ENCODE assay signal across 7 mouse cellular contexts in genomic region chr4:62619232-62619964, GRCm38 (mm10). TPM values are rescaled to one million over a fixed set of nuclear protein-coding genes. Genes with fewer than 3 reads are reported as not detected.
DNase-seq lines count a peak whose midpoint lies in the region; ATAC-seq and TF ChIP-seq lines count a peak whose summit lies in the region.

No protein-coding gene starts in this region.

- peak overlapping the region; percentile 69 for H3K9ac ChIP-seq in heart, embryonic 14.5 days (ENCODE audit: low read length)
- H3K9ac ChIP-seq in kidney, embryonic 15.5 days: no peak overlapping the region
- peak overlapping the region; percentile 43; the same call in 1 of the 2 replicates for H3K9ac ChIP-seq in lung, postnatal 0 days (replicated peaks; ENCODE audit: low read depth)

- peak overlapping the region; percentile 39 to 43 for H3K4me3 ChIP-seq in heart, embryonic 14.5 days (ENCODE audit: control insufficient read depth in 1 of 2, insufficient read depth in 1 of 2, low read depth in 1 of 2, low read length in 2 of 2)
- peak overlapping the region; percentile 33 for H3K4me3 ChIP-seq in kidney, embryonic 15.5 days (replicated peaks)
- H3K4me3 ChIP-seq in lung, postnatal 0 days (ENCODE audit: low read depth, low read length): peak overlapping the region; percentile 34

- H3K4me2 ChIP-seq in heart, embryonic 14.5 days (ENCODE audit: low read length): peak overlapping the region; percentile 56
- H3K4me2 ChIP-seq in kidney, embryonic 15.5 days: peak overlapping the region; percentile 0; the same call in 1 of the 2 replicates
- H3K4me2 ChIP-seq in lung, postnatal 0 days (replicated peaks; ENCODE audit: low read depth, low read length): peak overlapping the region; percentile 45

- TF ChIP-seq POLR2A in brain, embryonic 14.5 days (IDR thresholded peaks at IDR 0.05; ENCODE audit: borderline replicate concordance, extremely low read depth, insufficient read depth, insufficient read length, poor library complexity, severe bottlenecking): no peak

- peak; percentile 90 for TF ChIP-seq EP300 in lung, postnatal 0 days (IDR thresholded peaks at IDR 0.05)

- no peaks in the 10 kb centered on the region for H3K36me3 ChIP-seq in heart, embryonic 14.5 days (ENCODE audit: control insufficient read depth, insufficient read depth, low read length)
- H3K36me3 ChIP-seq in kidney, embryonic 15.5 days: no peaks in the 10 kb centered on the region
- no peaks in the 10 kb centered on the region for H3K36me3 ChIP-seq in lung, postnatal 0 days (ENCODE audit: insufficient read depth, low read length)

- peak; percentile 63 for DNase-seq in T-cell, adult 2 months (ENCODE audit: low spot score)
- peak; percentile 85 for DNase-seq in brain, embryonic 14.5 days (ENCODE audit: low read depth)
- DNase-seq in lung, postnatal 0 days (ENCODE audit: low spot score): peak; percentile 73
- DNase-seq in thymus, postnatal 14 days: peak; percentile 42
- DNase-seq in frontal cortex, postnatal 10 days (ENCODE audit: low spot score in 2 of 2): no peak

- TF ChIP-seq CTCF in brain, embryonic 14.5 days (IDR thresholded peaks at IDR 0.05; ENCODE audit: borderline replicate concordance, extremely low read depth, insufficient read depth, insufficient read length): no peak
- 0 out of 2 replicates have a peak, but pooled peaks have one; percentile 19 for TF ChIP-seq CTCF in lung, postnatal 0 days (IDR thresholded peaks at IDR 0.05)

- no peaks in the 10 kb centered on the region for H3K9me3 ChIP-seq in heart, embryonic 14.5 days (ENCODE audit: control insufficient read depth, low read length)
- no peaks in the 10 kb centered on the region for H3K9me3 ChIP-seq in kidney, embryonic 15.5 days (replicated peaks)
- H3K9me3 ChIP-seq in lung, postnatal 0 days (ENCODE audit: low read length): no peaks in the 10 kb centered on the region

- H3K27me3 ChIP-seq in heart, embryonic 14.5 days (ENCODE audit: control insufficient read depth, insufficient read depth, low read length): peaks cover 28% of the 10 kb centered on the region
- H3K27me3 ChIP-seq in kidney, embryonic 15.5 days: 0 out of 2 replicates have a peak, but pooled peaks cover 4% of the 10 kb centered on the region
- no peaks in the 10 kb centered on the region for H3K27me3 ChIP-seq in lung, postnatal 0 days (replicated peaks; ENCODE audit: insufficient read depth, low read length)

- peak; percentile 86 for ATAC-seq in heart, embryonic 14.5 days (ENCODE audit: insufficient number of reproducible peaks, insufficient read depth, low FRiP score, low read depth)
- peak; percentile 69 for ATAC-seq in kidney, embryonic 15.5 days (replicated peaks; ENCODE audit: low FRiP score)
- peak; percentile 94 for ATAC-seq in lung, postnatal 0 days

- peaks cover 28 to 29% of the 10 kb centered on the region in 2 experiments for H3K4me1 ChIP-seq in heart, embryonic 14.5 days (ENCODE audit: control insufficient read depth in 2 of 2, insufficient read depth in 2 of 2, low read length in 2 of 2)
- H3K4me1 ChIP-seq in kidney, embryonic 15.5 days: peaks cover 52% of the 10 kb centered on the region
- peaks cover 6% of the 10 kb centered on the region; the same call in 1 of the 2 replicates for H3K4me1 ChIP-seq in lung, postnatal 0 days (ENCODE audit: insufficient read depth, low read depth, low read length)

- 19% methylated on average over 16 of the region's 16 CpGs for WGBS in heart, embryonic 14.5 days
- WGBS in kidney, embryonic 15.5 days: 36% methylated on average over 16 of the region's 16 CpGs
- 37% methylated on average over 16 of the region's 16 CpGs for WGBS in lung, postnatal 0 days

- H3K27ac ChIP-seq in heart, embryonic 14.5 days (replicated peaks in 1 of 2; ENCODE audit: control insufficient read depth in 1 of 2, insufficient read depth in 1 of 2, low read depth in 2 of 2, low read length in 2 of 2): peak overlapping the region; percentile 81 to 84
- H3K27ac ChIP-seq in kidney, embryonic 15.5 days: peak overlapping the region; percentile 65
- peak overlapping the region; percentile 69 for H3K27ac ChIP-seq in lung, postnatal 0 days (ENCODE audit: low read length)

RNA-seq across cellular contexts. Expression of gene Rgs3, which starts 59.8 kb away (rescaled TPM):
- 68.8 and 92.5 TPM in 2 replicates for polyA plus RNA-seq in brain, embryonic 14.5 days (2012; rRNA removed)
- polyA plus RNA-seq in heart, embryonic 14.5 days (2014; fragmentation: Nextera tagmentation; extraction: Ambion mirVana): 58.9 and 70.4 TPM in 2 replicates
- 53.7 and 56.9 TPM in 2 replicates for polyA plus RNA-seq in kidney, embryonic 15.5 days (2015; fragmentation: Nextera tagmentation; extraction: Ambion mirVana)
- 63.7 and 69.0 TPM in 2 replicates for polyA plus RNA-seq in lung, postnatal 0 days (2015; fragmentation: Nextera tagmentation; extraction: Ambion mirVana)

Comparison
In these comparisons a context has a peak if more than half of its experiments do, and no peak if none do; other contexts are left out.
1. DNase-seq: peak in T-cell, adult 2 months (single experiment), brain, embryonic 14.5 days (single experiment), lung, postnatal 0 days (single experiment) and thymus, postnatal 14 days (single experiment); none in frontal cortex, postnatal 10 days (0 of 2).
2. H3K4me2 ChIP-seq: peak in every context shown above with its lines; median percentile 56 in heart, embryonic 14.5 days; 45 in lung, postnatal 0 days; 0 in kidney, embryonic 15.5 days.
3. Peak in every context shown above with its lines, with median percentiles within 50 percentile points of each other: ATAC-seq, H3K27ac ChIP-seq and H3K4me3 ChIP-seq.